Mouse (Mus musculus): ENCODE data around the gene Fut11. TPM values are rescaled to one million over a fixed set of nuclear protein-coding genes. Genes with fewer than 3 reads are reported as not detected.

The Fut11 gene
- polyA plus RNA-seq, 1 experiment from 2014 or later = 22.2 TPM

DNA sequence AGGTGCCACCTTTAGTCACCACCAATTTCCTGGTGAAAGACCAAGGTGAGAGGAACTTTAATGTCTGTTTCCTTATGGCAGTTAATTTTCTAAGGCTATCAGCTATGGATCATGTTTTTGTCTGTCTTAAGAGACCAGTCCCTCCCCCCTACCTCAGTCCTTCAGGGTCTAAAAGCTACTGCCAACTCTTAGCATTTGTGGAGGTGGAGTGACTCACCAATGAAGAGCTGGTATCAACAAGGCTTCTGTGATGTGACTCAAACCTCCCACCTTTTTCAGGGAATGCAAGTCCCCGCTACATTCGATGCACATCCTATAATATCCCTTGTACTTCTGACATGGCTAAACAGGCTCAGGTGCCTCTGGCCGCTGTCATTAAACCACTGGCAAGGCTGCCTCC lies 8.2 kb upstream of the Fut11 start:
- H3K27ac ChIP-seq (replicated peaks; ENCODE audit: low read depth, low read length) = no peak overlapping the region
- H3K4me3 ChIP-seq (replicated peaks; ENCODE audit: low read depth, low read length) = no peak overlapping the region
- ATAC-seq (ENCODE audit: low FRiP score, low TSS enrichment) (no peak), DNase-seq (no peak)
- H3K9ac ChIP-seq (replicated peaks; ENCODE audit: low read length) = no peak overlapping the region
- H3K4me2 ChIP-seq (ENCODE audit: low read length) = no peak overlapping the region
- H3K27me3 ChIP-seq (ENCODE audit: control insufficient read depth, insufficient read depth, low read length) = no peaks in the 10 kb centered on the region
- H3K4me1 ChIP-seq (ENCODE audit: control insufficient read depth, insufficient read depth, low read length) = no peaks in the 10 kb centered on the region
- WGBS = 93% methylated on average over 3 of the region's 3 CpGs
- no peaks in the 10 kb centered on the region for H3K9me3 ChIP-seq (ENCODE audit: control insufficient read depth, low read length)
- peaks cover 99% of the 10 kb centered on the region for H3K36me3 ChIP-seq (ENCODE audit: control insufficient read depth, insufficient read depth, low read length)

DNA sequence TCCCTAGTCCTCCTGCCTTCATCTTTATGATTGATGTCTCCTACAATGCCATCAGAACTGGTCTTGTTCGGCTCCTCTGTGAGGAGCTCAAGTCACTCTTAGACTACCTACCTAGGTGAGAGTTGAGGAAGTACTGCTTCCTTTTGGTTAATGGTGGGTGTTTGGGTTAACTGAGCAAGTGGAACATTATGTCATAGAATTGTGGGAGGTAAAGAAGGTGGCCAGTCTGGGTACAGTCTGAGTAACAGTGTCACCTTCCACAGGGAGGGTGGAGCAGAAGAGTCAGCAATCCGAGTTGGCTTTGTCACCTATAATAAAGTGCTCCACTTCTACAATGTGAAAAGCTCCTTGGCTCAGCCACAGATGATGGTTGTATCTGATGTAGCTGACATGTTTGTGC lies 5.8 kb upstream of the Fut11 start:
- DNase-seq (no peak), ATAC-seq (ENCODE audit: low FRiP score, low TSS enrichment) (no peak)
- H3K4me3 ChIP-seq (replicated peaks; ENCODE audit: low read depth, low read length) = no peak overlapping the region
- H3K4me2 ChIP-seq (ENCODE audit: low read length) = no peak overlapping the region
- H3K9ac ChIP-seq (replicated peaks; ENCODE audit: low read length) = no peak overlapping the region
- no peaks in the 10 kb centered on the region for H3K27me3 ChIP-seq (ENCODE audit: control insufficient read depth, insufficient read depth, low read length)
- H3K36me3 ChIP-seq (ENCODE audit: control insufficient read depth, insufficient read depth, low read length) = peaks cover 99% of the 10 kb centered on the region
- 96% methylated on average over 2 of the region's 2 CpGs for WGBS
- no peaks in the 10 kb centered on the region for H3K4me1 ChIP-seq (ENCODE audit: control insufficient read depth, insufficient read depth, low read length)
- H3K9me3 ChIP-seq (ENCODE audit: control insufficient read depth, low read length) = no peaks in the 10 kb centered on the region
- H3K27ac ChIP-seq (replicated peaks; ENCODE audit: low read depth, low read length) = no peak overlapping the region

DNA sequence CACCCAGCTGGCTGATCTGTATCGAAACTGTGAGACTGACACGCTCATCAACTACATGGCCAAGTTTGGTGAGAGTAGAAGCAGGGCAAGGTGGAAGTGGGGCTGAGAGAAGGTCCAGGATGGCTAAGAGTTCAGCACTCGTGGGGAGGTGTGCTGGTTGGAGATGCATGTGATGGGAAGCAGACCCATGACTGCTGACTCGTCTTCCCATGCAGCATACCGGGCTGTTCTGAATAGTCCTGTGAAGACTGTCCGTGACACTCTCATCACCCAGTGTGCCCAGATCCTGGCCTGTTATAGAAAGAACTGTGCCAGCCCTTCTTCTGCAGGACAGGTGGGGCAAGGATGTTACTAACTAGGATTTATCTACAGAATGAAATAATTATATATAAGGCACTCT lies 3.0 kb upstream of the Fut11 start:
- peaks cover 15% of the 10 kb centered on the region for H3K4me1 ChIP-seq (ENCODE audit: control insufficient read depth, insufficient read depth, low read length)
- DNase-seq (no peak), ATAC-seq (ENCODE audit: low FRiP score, low TSS enrichment) (no peak)
- peaks cover 76% of the 10 kb centered on the region for H3K36me3 ChIP-seq (ENCODE audit: control insufficient read depth, insufficient read depth, low read length)
- 97% methylated on average over 6 of the region's 6 CpGs for WGBS
- no peak overlapping the region for H3K9ac ChIP-seq (replicated peaks; ENCODE audit: low read length)
- H3K27me3 ChIP-seq (ENCODE audit: control insufficient read depth, insufficient read depth, low read length) = no peaks in the 10 kb centered on the region
- no peak overlapping the region for H3K4me2 ChIP-seq (ENCODE audit: low read length)
- no peaks in the 10 kb centered on the region for H3K9me3 ChIP-seq (ENCODE audit: control insufficient read depth, low read length)
- no peak overlapping the region for H3K4me3 ChIP-seq (replicated peaks; ENCODE audit: low read depth, low read length)
- no peak overlapping the region for H3K27ac ChIP-seq (replicated peaks; ENCODE audit: low read depth, low read length)

DNA sequence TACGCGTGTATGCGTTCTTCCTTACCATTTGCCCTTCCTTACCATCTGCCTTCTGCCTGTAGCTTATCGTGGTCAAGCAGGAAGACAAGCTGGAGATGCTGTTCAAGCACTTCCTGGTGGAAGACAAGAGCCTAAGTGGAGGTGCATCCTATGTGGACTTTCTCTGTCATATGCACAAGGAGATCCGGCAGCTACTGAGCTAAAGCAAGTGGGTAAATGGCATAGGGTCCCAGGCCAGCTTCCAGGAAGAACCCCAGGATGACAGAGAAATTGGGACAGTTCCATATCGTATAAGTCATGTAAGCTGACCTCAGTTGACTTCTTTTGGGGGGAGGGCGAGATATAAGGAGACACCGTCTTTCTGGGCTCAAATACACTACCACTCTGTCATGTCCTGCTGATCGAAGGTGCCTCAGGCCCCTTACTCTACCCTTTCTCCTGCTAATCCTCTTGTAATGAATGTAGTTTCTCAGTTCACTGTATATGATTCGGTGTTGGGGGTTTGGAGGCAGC lies 1.1 kb upstream of the Fut11 start:
- peaks cover 60% of the 10 kb centered on the region for H3K36me3 ChIP-seq (ENCODE audit: control insufficient read depth, insufficient read depth, low read length)
- DNase-seq (no peak), ATAC-seq (ENCODE audit: low FRiP score, low TSS enrichment) (no peak)
- no peaks in the 10 kb centered on the region for H3K9me3 ChIP-seq (ENCODE audit: control insufficient read depth, low read length)
- no peak overlapping the region for H3K4me2 ChIP-seq (ENCODE audit: low read length)
- 97% methylated on average over 10 of the region's 10 CpGs for WGBS
- no peaks in the 10 kb centered on the region for H3K27me3 ChIP-seq (ENCODE audit: control insufficient read depth, insufficient read depth, low read length)
- H3K4me1 ChIP-seq (ENCODE audit: control insufficient read depth, insufficient read depth, low read length) = peaks cover 34% of the 10 kb centered on the region
- no peak overlapping the region for H3K4me3 ChIP-seq (replicated peaks; ENCODE audit: low read depth, low read length)
- H3K9ac ChIP-seq (replicated peaks; ENCODE audit: low read length) = no peak overlapping the region
- H3K27ac ChIP-seq (replicated peaks; ENCODE audit: low read depth, low read length) = no peak overlapping the region

DNA sequence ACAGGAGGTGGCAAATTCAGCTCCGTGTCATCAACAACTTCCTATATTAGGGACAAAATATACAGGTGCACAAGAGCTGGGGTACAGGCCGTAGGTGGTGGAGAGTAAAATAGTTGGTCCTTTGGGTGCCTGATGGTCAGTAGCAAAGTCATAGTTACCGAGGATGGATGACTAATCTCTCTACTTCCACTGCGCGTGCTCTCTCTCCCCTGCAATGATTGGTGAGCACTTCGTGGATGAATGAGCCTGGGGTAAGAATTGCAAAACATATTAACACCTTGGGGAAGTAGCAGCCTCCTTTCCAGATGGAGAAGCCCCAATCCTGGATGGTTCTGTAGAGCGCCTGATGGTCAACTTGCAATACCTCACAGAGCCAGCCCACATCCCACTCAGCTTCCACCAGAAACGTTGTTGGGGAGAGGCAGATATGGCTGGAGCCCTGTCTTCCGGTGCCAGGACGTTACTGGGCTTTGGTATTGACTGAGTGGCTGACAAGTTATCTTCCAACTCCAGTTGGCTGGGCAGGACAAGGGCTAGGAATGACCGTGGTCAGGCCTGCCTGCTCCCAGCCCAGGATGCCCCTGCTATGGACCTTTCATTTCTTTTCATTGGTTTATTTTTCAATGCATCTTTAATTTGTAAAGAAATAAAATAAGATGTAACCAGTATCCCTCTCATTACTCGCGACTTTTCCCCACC lies 434 bp upstream of the Fut11 start:
- H3K9me3 ChIP-seq (ENCODE audit: control insufficient read depth, low read length) = no peaks in the 10 kb centered on the region
- peaks cover 54% of the 10 kb centered on the region for H3K36me3 ChIP-seq (ENCODE audit: control insufficient read depth, insufficient read depth, low read length)
- H3K4me2 ChIP-seq (ENCODE audit: low read length) = peak overlapping the region; percentile 67
- peak overlapping the region; percentile 88 for H3K9ac ChIP-seq (replicated peaks; ENCODE audit: low read length)
- peak overlapping the region; percentile 86 for H3K4me3 ChIP-seq (replicated peaks; ENCODE audit: low read depth, low read length)
- 49% methylated on average over 13 of the region's 13 CpGs for WGBS
- ATAC-seq (ENCODE audit: low FRiP score, low TSS enrichment) (peak; percentile 16; the same call in 1 of the 2 replicates), DNase-seq (no peak)
- H3K4me1 ChIP-seq (ENCODE audit: control insufficient read depth, insufficient read depth, low read length) = peaks cover 41% of the 10 kb centered on the region
- H3K27me3 ChIP-seq (ENCODE audit: control insufficient read depth, insufficient read depth, low read length) = no peaks in the 10 kb centered on the region
- peak overlapping the region; percentile 98 for H3K27ac ChIP-seq (replicated peaks; ENCODE audit: low read depth, low read length)

DNA sequence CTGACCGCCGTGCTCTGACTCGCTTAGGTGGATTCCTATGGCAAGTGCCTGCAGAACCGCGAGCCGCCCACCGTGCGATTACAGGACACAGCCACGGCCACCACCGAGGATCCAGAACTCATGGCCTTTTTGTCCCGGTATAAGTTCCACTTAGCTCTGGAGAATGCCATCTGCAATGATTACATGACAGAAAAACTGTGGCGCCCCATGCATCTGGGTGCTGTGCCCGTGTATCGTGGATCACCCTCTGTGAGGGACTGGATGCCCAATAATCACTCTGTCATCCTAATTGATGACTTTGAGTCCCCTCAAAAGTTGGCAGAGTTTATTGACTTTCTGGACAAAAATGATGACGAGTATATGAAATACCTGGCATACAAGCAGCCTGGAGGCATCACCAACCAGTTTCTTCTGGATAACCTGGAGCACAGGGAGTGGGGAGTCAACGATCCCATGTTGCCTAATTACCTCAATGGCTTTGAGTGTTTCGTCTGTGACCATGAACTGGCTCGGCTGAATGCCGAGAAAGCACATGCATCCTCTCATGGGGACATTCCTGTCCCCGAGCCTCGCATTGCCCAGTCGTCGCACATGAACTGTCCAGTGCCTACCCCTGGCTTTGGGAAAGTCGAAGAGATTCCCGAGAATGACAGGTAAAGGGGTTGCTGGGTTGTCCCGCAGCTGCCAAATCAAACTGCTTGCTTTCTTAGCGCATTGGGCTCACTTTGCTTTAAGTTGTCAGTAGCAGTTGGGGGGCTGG lies 1.2 kb downstream of the Fut11 start:
- Histone ChIP-seq H3K36me3 (ENCODE audit: control insufficient read depth, insufficient read depth, low read length) (peaks cover 38% of the 10 kb centered on the region), H3K9me3 (ENCODE audit: control insufficient read depth, low read length) (no peaks in the 10 kb centered on the region), H3K4me3 (replicated peaks; ENCODE audit: low read depth, low read length) (peak overlapping the region; percentile 86), H3K9ac (replicated peaks; ENCODE audit: low read length) (peak overlapping the region; percentile 88), H3K4me2 (ENCODE audit: low read length) (peak overlapping the region; percentile 67), H3K27ac (replicated peaks; ENCODE audit: low read depth, low read length) (peak overlapping the region; percentile 98), H3K4me1 (ENCODE audit: control insufficient read depth, insufficient read depth, low read length) (peaks cover 49% of the 10 kb centered on the region), H3K27me3 (ENCODE audit: control insufficient read depth, insufficient read depth, low read length) (no peaks in the 10 kb centered on the region)
- no peak; the same call in 1 of the 2 replicates for ATAC-seq (ENCODE audit: low FRiP score, low TSS enrichment)
- WGBS = 12% methylated on average over 27 of the region's 27 CpGs
- DNase-seq = peak; percentile 11

DNA sequence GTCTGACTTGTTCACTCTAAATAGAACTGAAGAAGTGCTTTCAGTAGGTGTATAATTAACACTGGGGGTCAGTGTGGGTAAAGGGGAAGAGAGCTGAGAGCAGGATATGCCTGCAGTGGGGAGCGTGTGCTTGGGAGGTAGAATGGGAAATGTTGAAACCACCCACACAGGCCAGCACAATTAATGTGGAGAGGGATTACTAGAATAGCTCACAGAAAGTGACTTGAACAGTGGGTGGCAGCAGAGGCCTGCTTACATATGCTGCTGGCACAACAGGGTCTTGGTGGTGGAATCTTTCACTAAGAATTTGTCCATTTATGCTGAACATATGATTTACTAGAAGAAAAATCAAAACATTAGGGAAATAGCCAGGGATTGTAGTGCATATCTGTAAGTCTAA lies 2.2 kb downstream of the Fut11 start:
- H3K27me3 ChIP-seq (ENCODE audit: control insufficient read depth, insufficient read depth, low read length) = no peaks in the 10 kb centered on the region
- WGBS = 13% methylated on average over 1 of the region's 1 CpGs
- H3K36me3 ChIP-seq (ENCODE audit: control insufficient read depth, insufficient read depth, low read length) = peaks cover 28% of the 10 kb centered on the region
- no peak overlapping the region for H3K27ac ChIP-seq (replicated peaks; ENCODE audit: low read depth, low read length)
- H3K4me3 ChIP-seq (replicated peaks; ENCODE audit: low read depth, low read length) = peak overlapping the region; percentile 86
- H3K9ac ChIP-seq (replicated peaks; ENCODE audit: low read length) = peak overlapping the region; percentile 27; the same call in 1 of the 2 replicates
- no peaks in the 10 kb centered on the region for H3K9me3 ChIP-seq (ENCODE audit: control insufficient read depth, low read length)
- peaks cover 58% of the 10 kb centered on the region for H3K4me1 ChIP-seq (ENCODE audit: control insufficient read depth, insufficient read depth, low read length)
- ATAC-seq (ENCODE audit: low FRiP score, low TSS enrichment) = no peak
- DNase-seq = peak; percentile 79
- peak overlapping the region; percentile 67 for H3K4me2 ChIP-seq (ENCODE audit: low read length)

DNA sequence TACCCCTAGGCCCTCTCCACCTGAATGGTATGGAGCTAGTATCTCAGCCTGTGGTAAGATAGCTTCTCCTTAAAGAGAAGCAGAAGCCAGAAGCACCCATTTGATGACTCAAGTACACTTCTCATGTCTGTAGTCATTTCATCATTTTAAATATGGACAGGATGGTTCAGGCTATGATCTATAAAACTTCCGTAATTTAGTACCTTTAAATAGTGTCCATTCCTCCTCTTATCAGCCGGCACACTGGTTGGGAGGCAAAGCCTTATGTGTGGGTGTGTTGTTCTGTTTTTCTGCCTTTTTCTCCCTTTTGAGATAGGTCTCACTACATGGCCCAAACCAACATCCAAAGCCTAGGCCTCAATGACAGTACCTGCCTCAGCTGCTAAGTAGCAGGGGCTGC lies 3.7 kb downstream of the Fut11 start:
- no peak overlapping the region for H3K4me3 ChIP-seq (replicated peaks; ENCODE audit: low read depth, low read length)
- ATAC-seq (ENCODE audit: low FRiP score, low TSS enrichment) = no peak
- no peak overlapping the region for H3K27ac ChIP-seq (replicated peaks; ENCODE audit: low read depth, low read length)
- peak overlapping the region; percentile 67 for H3K4me2 ChIP-seq (ENCODE audit: low read length)
- WGBS = 90% methylated on average over 2 of the region's 2 CpGs
- H3K36me3 ChIP-seq (ENCODE audit: control insufficient read depth, insufficient read depth, low read length) = peaks cover 12% of the 10 kb centered on the region
- H3K9me3 ChIP-seq (ENCODE audit: control insufficient read depth, low read length) = no peaks in the 10 kb centered on the region
- no peak overlapping the region; the same call in 1 of the 2 replicates for H3K9ac ChIP-seq (replicated peaks; ENCODE audit: low read length)
- peaks cover 62% of the 10 kb centered on the region for H3K4me1 ChIP-seq (ENCODE audit: control insufficient read depth, insufficient read depth, low read length)
- no peaks in the 10 kb centered on the region for H3K27me3 ChIP-seq (ENCODE audit: control insufficient read depth, insufficient read depth, low read length)
- DNase-seq = no peak
